In genomic region chr6:52246403-52246803, GRCm38 (mm10) we compare ENCODE assay signal across 13 mouse cellular contexts. TPM values are rescaled to one million over a fixed set of nuclear protein-coding genes. Genes with fewer than 3 reads are reported as not detected.
DNase-seq lines count a peak whose midpoint lies in the region; ATAC-seq and TF ChIP-seq lines count a peak whose summit lies in the region.
"Had no signal": no experiment of that assay in that cellular context is flagged by ENCODE, and none has a peak within 500 bp of the region (broad histone marks: within the 10 kb centered on the region; RNA-seq: fewer than 3 reads in every experiment).

No protein-coding gene starts in this region.

- TF ChIP-seq POLR2A in thymus, adult 2 months (IDR thresholded peaks at IDR 0.05; ENCODE audit: control insufficient read depth, extremely low read depth, insufficient read depth, low read length, poor library complexity): no peak

- no peak for TF ChIP-seq CTCF in gastrocnemius, adult 2 months (IDR thresholded peaks at IDR 0.05)
- TF ChIP-seq CTCF in thymus, adult 2 months (IDR thresholded peaks at IDR 0.05; ENCODE audit: borderline replicate concordance, control insufficient read depth, extremely low read depth, insufficient read depth, low read length, poor library complexity): no peak

- DNase-seq in gastrocnemius, adult 2 months: no peak
- no peak for DNase-seq in gastrocnemius, postnatal 25 days
- DNase-seq in layer of hippocampus, postnatal 10 days (ENCODE audit: low spot score in 2 of 2): no peak
- no peak for DNase-seq in thymus, adult 2 months
- DNase-seq: cerebellum, postnatal 25 days; layer of hippocampus, adult 9-11 months had no signal

- H3K4me3 ChIP-seq in gastrocnemius, adult 2 months: peak overlapping the region; percentile 77
- H3K4me3 ChIP-seq in intestine, embryonic 16.5 days (ENCODE audit: low read length): peak overlapping the region; percentile 39
- no peak overlapping the region for H3K4me3 ChIP-seq in thymus, adult 2 months (ENCODE audit: control insufficient read depth, insufficient read depth, low read length)
- H3K4me3 ChIP-seq: forebrain, embryonic 12.5 days; heart, embryonic 15.5 days had no signal

- H3K27ac ChIP-seq in gastrocnemius, adult 2 months: peak overlapping the region; percentile 86
- H3K27ac ChIP-seq in intestine, embryonic 16.5 days (ENCODE audit: low read length): no peak overlapping the region
- no peak overlapping the region for H3K27ac ChIP-seq in thymus, adult 2 months (ENCODE audit: control insufficient read depth, insufficient read depth, low read length)
- H3K27ac ChIP-seq: forebrain, embryonic 12.5 days; heart, embryonic 15.5 days had no signal

- under 1% methylated on average over 26 of the region's 26 CpGs for WGBS in intestine, embryonic 16.5 days
- WGBS in thymus, adult 2 months: under 1% methylated on average over 26 of the region's 26 CpGs

- H3K9me3 ChIP-seq in intestine, embryonic 16.5 days (ENCODE audit: control insufficient read depth, low read length): no peaks in the 10 kb centered on the region
- H3K9me3 ChIP-seq: forebrain, embryonic 12.5 days; heart, embryonic 15.5 days had no signal

- peak; percentile 48 for ATAC-seq in CD4-positive, CD25-positive, alpha-beta regulatory T cell, adult 4 months
- ATAC-seq in intestine, embryonic 16.5 days: no peak
- ATAC-seq in megakaryocyte, adult 5-6 weeks (ENCODE audit: poor library complexity, severe bottlenecking): peak; percentile 44
- ATAC-seq in cerebellum, adult (ENCODE audit: insufficient number of reproducible peaks, low FRiP score, low TSS enrichment): no peak

- no peaks in the 10 kb centered on the region for H3K36me3 ChIP-seq in intestine, embryonic 16.5 days (ENCODE audit: control insufficient read depth, insufficient read depth, low read length)
- no peaks in the 10 kb centered on the region for H3K36me3 ChIP-seq in thymus, adult 2 months (ENCODE audit: control insufficient read depth, insufficient read depth, low read length)
- H3K36me3 ChIP-seq: forebrain, embryonic 12.5 days; heart, embryonic 15.5 days had no signal

- intact Hi-C loops in gastrocnemius, adult 2 months (cut with DNase I): loop anchor here (5.0 kb wide), 1 partner anchor 1074 kb away; no protein-coding TSS in a partner anchor

- peak overlapping the region; percentile 51 for H3K9ac ChIP-seq in intestine, embryonic 16.5 days (ENCODE audit: low read depth, low read length)
- H3K9ac ChIP-seq: forebrain, embryonic 12.5 days; heart, embryonic 15.5 days had no signal

- 0 out of 2 replicates have a peak overlapping the region, but pooled peaks have one; percentile 6 for H3K4me2 ChIP-seq in intestine, embryonic 16.5 days (ENCODE audit: low read depth, low read length)
- H3K4me2 ChIP-seq: forebrain, embryonic 12.5 days; heart, embryonic 15.5 days had no signal

- peaks cover 73% of the 10 kb centered on the region for H3K27me3 ChIP-seq in intestine, embryonic 16.5 days (replicated peaks; ENCODE audit: control insufficient read depth, insufficient read depth, low read length)
- H3K27me3 ChIP-seq in thymus, adult 2 months (ENCODE audit: control insufficient read depth, insufficient read depth, low read length): peaks cover 62% of the 10 kb centered on the region

- no peaks in the 10 kb centered on the region for H3K4me1 ChIP-seq in intestine, embryonic 16.5 days (ENCODE audit: control insufficient read depth, insufficient read depth, low read length)
- peaks cover 16% of the 10 kb centered on the region for H3K4me1 ChIP-seq in thymus, adult 2 months (replicated peaks; ENCODE audit: control insufficient read depth, insufficient read depth, low read length)

RNA-seq across cellular contexts. Expression of gene Hoxa11, which starts 0.8 kb away (rescaled TPM):
- 1 to 10 TPM; 1.0 to 4.3 TPM for total RNA-seq in gastrocnemius, adult 2 months (2021)
- 1 to 10 TPM; 1.4 to 1.8 TPM for total RNA-seq in gastrocnemius, postnatal 25 days (2021)
- polyA plus RNA-seq in CD4-positive, CD25-positive, alpha-beta regulatory T cell, adult 4 months (2017; shearing (Covaris generic)): not detected
- polyA plus RNA-seq in intestine, embryonic 16.5 days (2015; fragmentation: Nextera tagmentation; extraction: Ambion mirVana): 1.4 and 1.9 TPM in 2 replicates
- total RNA-seq in megakaryocyte, adult 5-6 weeks (2015): not detected in 2 replicates
- not detected in 2 replicates for total RNA-seq in megakaryocyte, adult 5-6 weeks (2017)
- not detected for total RNA-seq in layer of hippocampus, postnatal 10 days (2021)
- polyA plus RNA-seq in thymus, adult 2 months (2012; rRNA removed): not detected in 2 replicates
- polyA plus RNA-seq: forebrain, embryonic 12.5 days; heart, embryonic 15.5 days; lung, embryonic 16.5 days had no signal

RNA-seq across cellular contexts. Expression of gene Hoxa10, which starts 5.7 kb away (rescaled TPM):
- 10 to 100 TPM; 17.4 to 17.7 TPM for total RNA-seq in gastrocnemius, adult 2 months (2021)
- total RNA-seq in gastrocnemius, postnatal 25 days (2021): 10 to 100 TPM; 14.8 to 18.4 TPM
- not detected for polyA plus RNA-seq in CD4-positive, CD25-positive, alpha-beta regulatory T cell, adult 4 months (2017; shearing (Covaris generic))
- polyA plus RNA-seq in intestine, embryonic 16.5 days (2015; fragmentation: Nextera tagmentation; extraction: Ambion mirVana): 8.6 and 10.0 TPM in 2 replicates
- total RNA-seq in megakaryocyte, adult 5-6 weeks (2015): 0.07 TPM in 1 of 2 replicates, not detected in the other
- 0.11 TPM in 1 of 2 replicates, not detected in the other for total RNA-seq in megakaryocyte, adult 5-6 weeks (2017)
- total RNA-seq in layer of hippocampus, postnatal 10 days (2021): not detected
- not detected in 2 replicates for polyA plus RNA-seq in thymus, adult 2 months (2012; rRNA removed)
- polyA plus RNA-seq: forebrain, embryonic 12.5 days; lung, embryonic 16.5 days had no signal

RNA-seq across cellular contexts. Expression of gene Hoxa13, which starts 14.3 kb away (rescaled TPM):
- total RNA-seq in gastrocnemius, adult 2 months (2021): 1 to 10 TPM; 1.5 to 3.8 TPM
- 1 to 10 TPM in 1 of 2 experiments, under 1 TPM in 1; 0.48 to 2.1 TPM for total RNA-seq in gastrocnemius, postnatal 25 days (2021)
- not detected for polyA plus RNA-seq in CD4-positive, CD25-positive, alpha-beta regulatory T cell, adult 4 months (2017; shearing (Covaris generic))
- polyA plus RNA-seq in intestine, embryonic 16.5 days (2015; fragmentation: Nextera tagmentation; extraction: Ambion mirVana): 0.24 and 0.45 TPM in 2 replicates
- not detected in 2 replicates for total RNA-seq in megakaryocyte, adult 5-6 weeks (2015)
- not detected in 2 replicates for total RNA-seq in megakaryocyte, adult 5-6 weeks (2017)
- not detected for total RNA-seq in layer of hippocampus, postnatal 10 days (2021)
- not detected in 2 replicates for polyA plus RNA-seq in thymus, adult 2 months (2012; rRNA removed)
- polyA plus RNA-seq: forebrain, embryonic 12.5 days; heart, embryonic 15.5 days; lung, embryonic 16.5 days had no signal

RNA-seq across cellular contexts. Expression of gene Hoxa9, which starts 15.5 kb away (rescaled TPM):
- 1 to 10 TPM; 7.5 to 8.8 TPM for total RNA-seq in gastrocnemius, adult 2 months (2021)
- 10 to 100 TPM in 1 of 2 experiments, 1 to 10 TPM in 1; 5.7 to 13.5 TPM for total RNA-seq in gastrocnemius, postnatal 25 days (2021)
- under 1 TPM in 1 of 2 experiments, not detected in 1; 0.17 TPM for polyA plus RNA-seq in CD4-positive, CD25-positive, alpha-beta regulatory T cell, adult 4 months (2017; shearing (Covaris generic))
- polyA plus RNA-seq in intestine, embryonic 16.5 days (2015; fragmentation: Nextera tagmentation; extraction: Ambion mirVana): 3.0 and 3.2 TPM in 2 replicates
- 0.36 and 1.2 TPM in 2 replicates for total RNA-seq in megakaryocyte, adult 5-6 weeks (2015)
- 1.5 and 2.0 TPM in 2 replicates for total RNA-seq in megakaryocyte, adult 5-6 weeks (2017)
- not detected for total RNA-seq in layer of hippocampus, postnatal 10 days (2021)
- polyA plus RNA-seq in thymus, adult 2 months (2012; rRNA removed): 0.26 and 0.56 TPM in 2 replicates
- polyA plus RNA-seq: forebrain, embryonic 12.5 days had no signal

RNA-seq across cellular contexts. Expression of gene Hoxa7, which starts 24.7 kb away (rescaled TPM):
- total RNA-seq in gastrocnemius, adult 2 months (2021): 1 to 10 TPM; 4.7 to 5.0 TPM
- 1 to 10 TPM; 4.7 to 5.5 TPM for total RNA-seq in gastrocnemius, postnatal 25 days (2021)
- polyA plus RNA-seq in CD4-positive, CD25-positive, alpha-beta regulatory T cell, adult 4 months (2017; shearing (Covaris generic)): not detected
- polyA plus RNA-seq in intestine, embryonic 16.5 days (2015; fragmentation: Nextera tagmentation; extraction: Ambion mirVana): 6.0 and 8.2 TPM in 2 replicates
- 1.2 and 1.8 TPM in 2 replicates for total RNA-seq in megakaryocyte, adult 5-6 weeks (2015)
- total RNA-seq in megakaryocyte, adult 5-6 weeks (2017): 0.53 and 0.73 TPM in 2 replicates
- total RNA-seq in layer of hippocampus, postnatal 10 days (2021): not detected
- 2.5 and 3.4 TPM in 2 replicates for polyA plus RNA-seq in thymus, adult 2 months (2012; rRNA removed)
- polyA plus RNA-seq: forebrain, embryonic 12.5 days had no signal

Comparison
In these comparisons a context has a peak if more than half of its experiments do, and no peak if none do; other contexts are left out.
1. ATAC-seq: peak in CD4-positive, CD25-positive, alpha-beta regulatory T cell, adult 4 months (single experiment) and megakaryocyte, adult 5-6 weeks (single experiment); none in intestine, embryonic 16.5 days (single experiment) and cerebellum, adult (single experiment).
2. RNA of gene Hoxa10, which starts 5.7 kb away (total RNA-seq): 14.8 to 18.4 TPM in gastrocnemius, postnatal 25 days and 17.4 to 17.7 TPM in gastrocnemius, adult 2 months; 0.07 to 0.11 TPM in megakaryocyte, adult 5-6 weeks and not detected in layer of hippocampus, postnatal 10 days; every median in the first group is over 10 times any median in the second.